Mouse (Mus musculus): ENCODE measurements around the gene Tpp2.

Tpp2 gene

GRCm38 (mm10) chr1:43933488-43934415 lies at the start of gene Tpp2:
Gene Tpp2, plus strand, starts transcription at chr1:43933647.
- peak; percentile 93 to 94 for DNase-seq (ENCODE audit: low spot score in 2 of 2)

- DNase-seq (ENCODE audit: low spot score in 2 of 2): peak; percentile 68 to 69
Measured at GRCm38 (mm10) chr1:43888358-43888757, 45.1 kb upstream of the Tpp2 start.

GRCm38 (mm10) chr1:43895742-43896141 lies 37.7 kb upstream of the Tpp2 start:
- no peak for DNase-seq (ENCODE audit: low spot score in 2 of 2)

- peak; percentile 63 to 72 for DNase-seq (ENCODE audit: low spot score in 2 of 2)
Measured at GRCm38 (mm10) chr1:43897131-43897530, 36.3 kb upstream of the Tpp2 start.

- DNase-seq (ENCODE audit: low spot score in 2 of 2): no peak
Measured at GRCm38 (mm10) chr1:43897987-43898386, 35.5 kb upstream of the Tpp2 start.

- DNase-seq (ENCODE audit: low spot score in 2 of 2): peak; percentile 53 to 71
Measured at GRCm38 (mm10) chr1:43898991-43899714, 34.3 kb upstream of the Tpp2 start.

- no peak for DNase-seq (ENCODE audit: low spot score in 2 of 2)
Measured at GRCm38 (mm10) chr1:43902417-43902816, 31.0 kb upstream of the Tpp2 start.

- DNase-seq (ENCODE audit: low spot score in 2 of 2): peak in 1 of 2 experiments; percentile 8
Measured at GRCm38 (mm10) chr1:43902855-43903254, 30.6 kb upstream of the Tpp2 start.

- no peak for DNase-seq (ENCODE audit: low spot score in 2 of 2)
Measured at GRCm38 (mm10) chr1:43915428-43915827, 18.0 kb upstream of the Tpp2 start.

- DNase-seq (ENCODE audit: low spot score in 2 of 2): no peak
Measured at GRCm38 (mm10) chr1:43916854-43917253, 16.6 kb upstream of the Tpp2 start.

- no peak for DNase-seq (ENCODE audit: low spot score in 2 of 2)
Measured at GRCm38 (mm10) chr1:43934416-43934810, 966 bp downstream of the Tpp2 start.

- DNase-seq (ENCODE audit: low spot score in 2 of 2): no peak
Measured at GRCm38 (mm10) chr1:43939310-43939709, 5.9 kb downstream of the Tpp2 start.

GRCm38 (mm10) chr1:43941476-43942217 lies 8.2 kb downstream of the Tpp2 start:
- DNase-seq (ENCODE audit: low spot score in 2 of 2): no peak

GRCm38 (mm10) chr1:43942814-43943213 lies 9.4 kb downstream of the Tpp2 start:
- no peak for DNase-seq (ENCODE audit: low spot score in 2 of 2)

- DNase-seq (ENCODE audit: low spot score in 2 of 2): no peak
Measured at GRCm38 (mm10) chr1:43953679-43954078, 20.2 kb downstream of the Tpp2 start.

- DNase-seq (ENCODE audit: low spot score in 2 of 2): no peak
Measured at GRCm38 (mm10) chr1:43964381-43964780, 30.9 kb downstream of the Tpp2 start.

- no peak for DNase-seq (ENCODE audit: low spot score in 2 of 2)
Measured at GRCm38 (mm10) chr1:43966756-43967155, 33.3 kb downstream of the Tpp2 start.

GRCm38 (mm10) chr1:43969361-43969760 lies 35.9 kb downstream of the Tpp2 start:
- no peak for DNase-seq (ENCODE audit: low spot score in 2 of 2)

GRCm38 (mm10) chr1:43971089-43971488 lies 37.6 kb downstream of the Tpp2 start:
- DNase-seq (ENCODE audit: low spot score in 2 of 2): no peak

- DNase-seq (ENCODE audit: low spot score in 2 of 2): no peak
Measured at GRCm38 (mm10) chr1:43996914-43997589, 63.6 kb downstream of the Tpp2 start.

- DNase-seq (ENCODE audit: low spot score in 2 of 2): no peak
Measured at GRCm38 (mm10) chr1:44004513-44004912, 71.1 kb downstream of the Tpp2 start.

All from natural killer cell, adult 2 months (primary cell).